8 mouse cellular contexts compared by ENCODE assay signal in genomic region chr14:87568447-87568908, GRCm38 (mm10).
A peak's percentile ranks its signal among the peaks of the same experiment; 100 is the strongest.
DNase-seq lines count a peak whose midpoint lies in the region; ATAC-seq lines count a peak whose summit lies in the region.

No protein-coding gene starts in this region.

- DNase-seq in adrenal gland, adult 2 months, result peak; percentile 23
- DNase-seq in cerebellum, postnatal 25 days, result peak; percentile 55 to 70
- DNase-seq in gastrocnemius, adult 8-10 months (ENCODE audit: low spot score in 2 of 2), result peak; percentile 54 to 58
- DNase-seq in hindbrain, embryonic 14.5 days (ENCODE audit: low spot score), result peak; percentile 42
- DNase-seq in left cerebral cortex, postnatal 14 days (ENCODE audit: low spot score in 2 of 2), result peak; percentile 41 to 60
- peak; percentile 12 for DNase-seq in mesoderm, embryonic 11.5 days (ENCODE audit: low read depth, low spot score)
- no peak for DNase-seq in spleen, postnatal 14 days (ENCODE audit: low spot score in 2 of 2)

- intact Hi-C loops in left cerebral cortex, postnatal 14 days (cut with DNase I), result loop anchor here (5.0 kb wide), 1 partner anchor 899 kb away; no protein-coding TSS in a partner anchor

- H3K27ac ChIP-seq in hindbrain, embryonic 14.5 days, result no peak overlapping the region
- no peak overlapping the region for H3K27ac ChIP-seq in stomach, embryonic 14.5 days (ENCODE audit: low read length)

- no peaks in the 10 kb centered on the region for H3K27me3 ChIP-seq in hindbrain, embryonic 14.5 days (ENCODE audit: control insufficient read depth, insufficient read depth, low read length)
- no peaks in the 10 kb centered on the region for H3K27me3 ChIP-seq in stomach, embryonic 14.5 days (ENCODE audit: control insufficient read depth, insufficient read depth, low read length)

- peak overlapping the region; percentile 26 for H3K4me3 ChIP-seq in hindbrain, embryonic 14.5 days (replicated peaks; ENCODE audit: low read length)
- H3K4me3 ChIP-seq in stomach, embryonic 14.5 days (ENCODE audit: low read depth, low read length), result peak overlapping the region; percentile 25

- H3K9ac ChIP-seq in hindbrain, embryonic 14.5 days, result peak overlapping the region; percentile 3
- no peak overlapping the region for H3K9ac ChIP-seq in stomach, embryonic 14.5 days (replicated peaks; ENCODE audit: low read depth, low read length)

- 12% methylated on average over 15 of the region's 15 CpGs for WGBS in hindbrain, embryonic 14.5 days
- WGBS in stomach, embryonic 14.5 days, result 10% methylated on average over 15 of the region's 15 CpGs

- H3K9me3 ChIP-seq in hindbrain, embryonic 14.5 days (ENCODE audit: control insufficient read depth, low read length), result no peaks in the 10 kb centered on the region
- H3K9me3 ChIP-seq in stomach, embryonic 14.5 days (ENCODE audit: control insufficient read depth, low read depth, low read length), result no peaks in the 10 kb centered on the region

- H3K4me1 ChIP-seq in hindbrain, embryonic 14.5 days (replicated peaks; ENCODE audit: control insufficient read depth, insufficient read depth, low read length), result peaks cover 12% of the 10 kb centered on the region; the same call in 1 of the 2 replicates
- H3K4me1 ChIP-seq in stomach, embryonic 14.5 days (ENCODE audit: control insufficient read depth, insufficient read depth, low read length), result peaks cover 2% of the 10 kb centered on the region; the same call in 1 of the 2 replicates

- ATAC-seq in hindbrain, embryonic 14.5 days (ENCODE audit: low FRiP score), result peak; percentile 63; the same call in 1 of the 2 replicates
- no peak for ATAC-seq in stomach, embryonic 14.5 days (ENCODE audit: insufficient number of reproducible peaks, insufficient read depth, low FRiP score, low read depth)

- peak overlapping the region; percentile 49 for H3K4me2 ChIP-seq in hindbrain, embryonic 14.5 days (replicated peaks)
- H3K4me2 ChIP-seq in stomach, embryonic 14.5 days (replicated peaks; ENCODE audit: low read depth, low read length), result peak overlapping the region; percentile 47

- H3K36me3 ChIP-seq in hindbrain, embryonic 14.5 days (replicated peaks; ENCODE audit: control insufficient read depth, insufficient read depth), result no peaks in the 10 kb centered on the region
- no peaks in the 10 kb centered on the region for H3K36me3 ChIP-seq in stomach, embryonic 14.5 days (ENCODE audit: control insufficient read depth, insufficient read depth, low read length)

Comparison
In these comparisons a context has a peak if more than half of its experiments do, and no peak if none do; other contexts are left out.
1. DNase-seq: peak in adrenal gland, adult 2 months (single experiment), cerebellum, postnatal 25 days (2 of 2), gastrocnemius, adult 8-10 months (2 of 2), hindbrain, embryonic 14.5 days (single experiment), left cerebral cortex, postnatal 14 days (2 of 2) and mesoderm, embryonic 11.5 days (single experiment); none in spleen, postnatal 14 days (0 of 2).